Comparison of ENCODE assay signal across 8 mouse cellular contexts in the genomic region with DNA sequence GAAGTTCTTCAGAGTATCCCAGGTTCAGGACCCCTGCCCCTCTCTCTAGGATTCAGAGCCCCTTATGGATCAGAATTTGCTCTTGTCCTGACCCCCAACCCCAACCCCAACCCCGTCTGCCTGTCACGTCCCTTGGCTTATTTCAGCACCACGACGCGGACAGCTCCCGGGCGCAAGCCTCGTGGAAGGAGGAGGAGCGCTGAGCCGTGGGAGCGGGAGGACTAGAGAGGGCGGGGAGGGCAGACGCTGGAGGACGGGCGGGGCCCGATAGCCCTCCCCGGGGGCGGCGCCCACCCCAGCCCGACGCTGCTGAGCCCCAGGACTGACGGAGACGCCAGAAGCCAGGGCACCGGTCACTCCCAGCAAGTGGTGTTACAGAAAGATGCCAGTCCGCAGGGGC. TPM values are rescaled to one million over a fixed set of nuclear protein-coding genes. Genes with fewer than 3 reads are reported as not detected.
DNase-seq lines count a peak whose midpoint lies in the region; ATAC-seq and TF ChIP-seq lines count a peak whose summit lies in the region.

A gene (plus strand): TSS at position 304 of the 400 bp plus-strand sequence.

- no peak within 1 kb of the TSS for H3K9ac ChIP-seq in intestine, embryonic 15.5 days
- H3K9ac ChIP-seq in liver, postnatal 0 days (replicated peaks), result no peak within 1 kb of the TSS
- peak within 1 kb of the TSS; percentile 52 for H3K9ac ChIP-seq in neural tube, embryonic 13.5 days

- peak within 1 kb of the TSS; percentile 82 for H3K4me2 ChIP-seq in intestine, embryonic 15.5 days (replicated peaks)
- H3K4me2 ChIP-seq in liver, postnatal 0 days (ENCODE audit: low read depth, low read length), result peak within 1 kb of the TSS; percentile 35; the same call in 1 of the 2 replicates
- peak within 1 kb of the TSS; percentile 51 for H3K4me2 ChIP-seq in neural tube, embryonic 13.5 days

- H3K9me3 ChIP-seq in intestine, embryonic 15.5 days, result no peaks in the 10 kb centered on the region
- H3K9me3 ChIP-seq in liver, postnatal 0 days (ENCODE audit: low read length), result no peaks in the 10 kb centered on the region
- no peaks in the 10 kb centered on the region for H3K9me3 ChIP-seq in neural tube, embryonic 13.5 days

- no peak for TF ChIP-seq CTCF in liver, postnatal 0 days (IDR thresholded peaks at IDR 0.05; ENCODE audit: low read depth)

- ATAC-seq in intestine, embryonic 15.5 days, result peak; percentile 71
- ATAC-seq in liver, postnatal 0 days, result peak; percentile 44; the same call in 1 of the 2 replicates
- no peak for ATAC-seq in neural tube, embryonic 13.5 days (ENCODE audit: low read depth)

- H3K4me1 ChIP-seq in intestine, embryonic 15.5 days (replicated peaks), result peaks cover 21% of the 10 kb centered on the region
- peaks cover 5% of the 10 kb centered on the region for H3K4me1 ChIP-seq in liver, postnatal 0 days (ENCODE audit: insufficient read depth)
- peaks cover 30% of the 10 kb centered on the region for H3K4me1 ChIP-seq in neural tube, embryonic 13.5 days (replicated peaks)

- WGBS in intestine, embryonic 15.5 days, result under 1% methylated on average over 25 of the region's 25 CpGs
- WGBS in liver, postnatal 0 days (ENCODE audit: insufficient replicate concordance), result under 1% methylated on average over 21 of the region's 25 CpGs
- under 1% methylated on average over 25 of the region's 25 CpGs for whole genome bisulfite sequencing in neural tube, embryonic 13.5 days

- no peaks in the 10 kb centered on the region for H3K27me3 ChIP-seq in intestine, embryonic 15.5 days (replicated peaks)
- H3K27me3 ChIP-seq in liver, postnatal 0 days (ENCODE audit: insufficient read depth, low read length), result peaks cover 77% of the 10 kb centered on the region
- H3K27me3 ChIP-seq in neural tube, embryonic 13.5 days, result peaks cover 25% of the 10 kb centered on the region

- peak; percentile 73 for DNase-seq in CD4-positive helper T cell, adult 2 months (ENCODE audit: low read depth, low spot score)
- peak; percentile 20 for DNase-seq in brain, adult 2 months (ENCODE audit: low read depth, low spot score)
- peak; percentile 34 for DNase-seq in gastrocnemius, postnatal 25 days
- peak; percentile 83 for DNase-seq in liver, postnatal 0 days
- DNase-seq in thymus, postnatal 36 days, result peak; percentile 72 to 73
- no peak for DNase-seq in cerebellum, adult 11 months

- H3K4me3 ChIP-seq in intestine, embryonic 15.5 days (replicated peaks), result peak within 1 kb of the TSS; percentile 27
- H3K4me3 ChIP-seq in liver, postnatal 0 days (ENCODE audit: low read depth, low read length), result no peak within 1 kb of the TSS
- H3K4me3 ChIP-seq in neural tube, embryonic 13.5 days, result peak within 1 kb of the TSS; percentile 24

- no peak within 1 kb of the TSS for H3K27ac ChIP-seq in intestine, embryonic 15.5 days
- H3K27ac ChIP-seq in liver, postnatal 0 days (ENCODE audit: low read depth), result no peak within 1 kb of the TSS
- no peak within 1 kb of the TSS; the same call in 1 of the 2 replicates for H3K27ac ChIP-seq in neural tube, embryonic 13.5 days (replicated peaks)

- no peak for TF ChIP-seq EP300 in liver, postnatal 0 days (IDR thresholded peaks at IDR 0.05; ENCODE audit: low read depth)

- H3K36me3 ChIP-seq in intestine, embryonic 15.5 days, result no peaks in the 10 kb centered on the region
- no peaks in the 10 kb centered on the region for H3K36me3 ChIP-seq in liver, postnatal 0 days (replicated peaks; ENCODE audit: insufficient read depth, low read length)
- H3K36me3 ChIP-seq in neural tube, embryonic 13.5 days, result no peaks in the 10 kb centered on the region

RNA-seq across cellular contexts. Expression of the gene that starts here (rescaled TPM):
- not detected for total RNA-seq in gastrocnemius, postnatal 25 days (2021)
- polyA plus RNA-seq in intestine, embryonic 15.5 days (2015; fragmentation: Nextera tagmentation; extraction: Ambion mirVana), result 2.2 and 2.5 TPM in 2 replicates
- polyA plus RNA-seq in liver, postnatal 0 days (2015; fragmentation: Nextera tagmentation; extraction: Ambion mirVana), result 0.02 TPM in 1 of 2 replicates, not detected in the other
- polyA plus RNA-seq in neural tube, embryonic 13.5 days (2015; fragmentation: Nextera tagmentation; extraction: Ambion mirVana), result 9.2 and 16.7 TPM in 2 replicates

Comparison
In these comparisons a context has a peak if more than half of its experiments do, and no peak if none do; other contexts are left out.
1. Peak in DNase-seq in gastrocnemius, postnatal 25 days; RNA of the gene not detected or under 1 TPM.
2. Peak in DNase-seq, ATAC-seq and H3K4me2 ChIP-seq in liver, postnatal 0 days; RNA of the gene not detected or under 1 TPM.